8 mouse cellular contexts compared by ENCODE assay signal in genomic region chr8:120795944-120796635, GRCm38 (mm10). TPM values are rescaled to one million over a fixed set of nuclear protein-coding genes. Genes with fewer than 3 reads are reported as not detected.
DNase-seq lines count a peak whose midpoint lies in the region; ATAC-seq lines count a peak whose summit lies in the region.

No protein-coding gene starts in this region.

- ATAC-seq in common myeloid progenitor, adult 5-6 weeks (replicated peaks; ENCODE audit: low read depth, poor library complexity, severe bottlenecking): peak; percentile 68
- peak; percentile 74 for ATAC-seq in inflammation-experienced regulatory T-cells, adult 6 months

- DNase-seq in ZHBTc4 (ENCODE audit: low read depth, low spot score): peak; percentile 87
- DNase-seq in gastrocnemius, postnatal 10 days: peak; percentile 92
- peak; percentile 48 to 56 for DNase-seq in left cerebral cortex, adult 8-10 months (ENCODE audit: low spot score in 2 of 2)
- peak; percentile 92 for DNase-seq in mesoderm, embryonic 11.5 days (ENCODE audit: low read depth, low spot score)
- DNase-seq in right cerebral cortex, postnatal 25 days: peak; percentile 70
- DNase-seq in urinary bladder, postnatal 25 days (ENCODE audit: low spot score): peak; percentile 87

RNA-seq across cellular contexts. Expression of gene Irf8, which starts 59.9 kb away (rescaled TPM):
- total RNA-seq in common myeloid progenitor, adult 5-6 weeks (2017): 97.9 and 117 TPM in 2 replicates
- 1 to 10 TPM; 2.0 to 2.6 TPM for total RNA-seq in gastrocnemius, postnatal 10 days (2021)
- 10 to 100 TPM; 14.7 to 24.6 (median 20.5) TPM for polyA plus RNA-seq in inflammation-experienced regulatory T-cells, adult 6 months (2017; shearing (Covaris generic))
- total RNA-seq in left cerebral cortex, adult 8-10 months (2022): 10 to 100 TPM in 2 of 4 experiments, 1 to 10 TPM in 2; 5.1 to 22.2 (median 11.7) TPM

Comparison
In these comparisons a context has a peak if more than half of its experiments do, and no peak if none do; other contexts are left out.
1. Peak in every context shown above with its lines: DNase-seq and ATAC-seq.